Comparison of ENCODE assay signal across 8 mouse cellular contexts in genomic region chr8:11253556-11253955, GRCm38 (mm10). TPM values are rescaled to one million over a fixed set of nuclear protein-coding genes. Genes with fewer than 3 reads are reported as not detected.
A peak's percentile ranks its signal among the peaks of the same experiment; 100 is the strongest.
DNase-seq lines count a peak whose midpoint lies in the region; ATAC-seq lines count a peak whose summit lies in the region.

No protein-coding gene starts in this region.

- intact Hi-C loops in left cerebral cortex, postnatal 4 days (cut with DNase I), result loop anchor here (5.0 kb wide), 2 partner anchors 59 to 139 kb away; partner anchors contain the start of genes Col4a1 and Col4a2

- ATAC-seq in CD4-positive, CD25-positive, alpha-beta regulatory T cell, adult 4 months, result no peak
- ATAC-seq in granulocyte monocyte progenitor cell, adult 5-6 weeks (replicated peaks; ENCODE audit: poor library complexity, severe bottlenecking), result peak; percentile 60
- peak; percentile 58; the same call in 1 of the 2 replicates for ATAC-seq in monocyte, adult 5-6 weeks (replicated peaks; ENCODE audit: insufficient number of reproducible peaks, low FRiP score, low TSS enrichment, poor library complexity, severe bottlenecking)

- H3K27me3 ChIP-seq in splenic B cell, adult 2 months (ENCODE audit: control insufficient read depth, insufficient read depth, low read length, poor library complexity, severe bottlenecking), result no peaks in the 10 kb centered on the region

- peak; percentile 55 for DNase-seq in CD4-positive, CD25-positive, alpha-beta regulatory T cell, adult 2 months (ENCODE audit: low read depth, low spot score)
- peak; percentile 85 for DNase-seq in embryo, embryonic 10.5 days (ENCODE audit: low spot score)
- DNase-seq in kidney, adult 18-20 months, result peak; percentile 91
- DNase-seq in left cerebral cortex, postnatal 4 days, result peak; percentile 81
- peak; percentile 59 for DNase-seq in splenic B cell, adult 2 months (ENCODE audit: low read depth, low spot score)

- H3K36me3 ChIP-seq in splenic B cell, adult 2 months (ENCODE audit: control insufficient read depth, insufficient read depth, low read length, poor library complexity, severe bottlenecking), result no peaks in the 10 kb centered on the region

RNA-seq across cellular contexts. Expression of gene Col4a2, which starts 59.0 kb away (rescaled TPM):
- not detected for polyA plus RNA-seq in CD4-positive, CD25-positive, alpha-beta regulatory T cell, adult 4 months (2017; shearing (Covaris generic))
- 0.04 and 0.52 TPM in 2 replicates for total RNA-seq in granulocyte monocyte progenitor cell, adult 5-6 weeks (2014; fragmentation: Nextera tagmentation)
- total RNA-seq in granulocyte monocyte progenitor cell, adult 5-6 weeks (2017), result 0.26 TPM in 1 of 2 replicates, not detected in the other
- total RNA-seq in left cerebral cortex, postnatal 4 days (2021), result 10 to 100 TPM; 97.2 to 98.2 TPM
- total RNA-seq in monocyte, adult 5-6 weeks (2017), result 1.7 to 5.2 TPM (median 3.4 TPM) in 3 replicates

RNA-seq across cellular contexts. Expression of gene Col4a1, which starts 59.1 kb away (rescaled TPM):
- under 1 TPM in 1 of 2 experiments, not detected in 1; 0.22 TPM for polyA plus RNA-seq in CD4-positive, CD25-positive, alpha-beta regulatory T cell, adult 4 months (2017; shearing (Covaris generic))
- total RNA-seq in granulocyte monocyte progenitor cell, adult 5-6 weeks (2014; fragmentation: Nextera tagmentation), result not detected in 2 replicates
- 0.22 and 0.67 TPM in 2 replicates for total RNA-seq in granulocyte monocyte progenitor cell, adult 5-6 weeks (2017)
- total RNA-seq in left cerebral cortex, postnatal 4 days (2021), result 100 to 1,000 TPM; 142 TPM
- 1.5 to 5.7 TPM (median 2.8 TPM) in 3 replicates for total RNA-seq in monocyte, adult 5-6 weeks (2017)

Comparison
In these comparisons a context has a peak if more than half of its experiments do, and no peak if none do; other contexts are left out.
1. RNA of gene Col4a2, which starts 59.0 kb away (total RNA-seq): 97.2 to 98.2 TPM in left cerebral cortex, postnatal 4 days; 1.7 to 5.2 TPM in monocyte, adult 5-6 weeks and 0.04 to 0.52 TPM in granulocyte monocyte progenitor cell, adult 5-6 weeks; every median in the first group is over 10 times any median in the second.
2. RNA of gene Col4a1, which starts 59.1 kb away (total RNA-seq): 142 TPM in left cerebral cortex, postnatal 4 days; 1.5 to 5.7 TPM in monocyte, adult 5-6 weeks and 0.22 to 0.67 TPM in granulocyte monocyte progenitor cell, adult 5-6 weeks; every median in the first group is over 10 times any median in the second.
3. Peak in every context shown above with its lines, with median percentiles within 50 percentile points of each other: DNase-seq.